Mouse (Mus musculus): ENCODE data around the gene Mcrip2.

DNA sequence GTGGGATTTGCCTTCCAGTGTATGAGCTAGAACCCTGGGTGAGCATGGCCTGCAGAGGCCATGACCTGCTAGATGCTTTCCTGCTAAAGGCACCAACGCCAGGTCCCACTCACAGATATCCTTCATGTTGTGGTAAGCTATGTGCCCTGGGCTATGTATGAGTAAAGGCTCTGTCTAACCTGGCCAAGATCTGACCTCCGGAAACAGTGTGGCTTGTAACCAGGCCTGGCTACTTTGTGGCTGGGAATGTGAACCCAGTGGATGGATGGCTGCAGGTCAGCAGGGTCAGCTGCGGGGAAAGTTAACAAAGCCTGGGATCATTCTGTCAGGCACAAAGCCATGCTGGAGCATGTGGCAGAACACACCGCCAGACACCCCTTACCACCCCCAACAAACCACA is 13.1 kb upstream of the Mcrip2 start:
- TF ChIP-seq CTCF (conservative IDR thresholded peaks at IDR 0.05 in 1 of 2, IDR thresholded peaks at IDR 0.05 in 1 of 2; ENCODE audit: low read depth in 2 of 2, low read length in 2 of 2): no peak
- no peak for TF ChIP-seq CHD2 (IDR thresholded peaks at IDR 0.05; ENCODE audit: low read length)
- no peak for TF ChIP-seq MAX (IDR thresholded peaks at IDR 0.05; ENCODE audit: low read length)
- TF ChIP-seq SIN3A (IDR thresholded peaks at IDR 0.05; ENCODE audit: low read length): no peak
- no peak; the same call in 1 of the 2 replicates for TF ChIP-seq POLR2A (IDR thresholded peaks at IDR 0.05; ENCODE audit: low read depth, low read length)
- no peak for TF ChIP-seq USF2 (conservative IDR thresholded peaks at IDR 0.05; ENCODE audit: low read depth, low read length)
- TF ChIP-seq ZNF384 (IDR thresholded peaks at IDR 0.05; ENCODE audit: low read depth, low read length): no peak
- no peak for TF ChIP-seq ZMIZ1 (IDR thresholded peaks at IDR 0.05; ENCODE audit: low read depth, low read length)
- TF ChIP-seq RAD21 (IDR thresholded peaks at IDR 0.05; ENCODE audit: low read depth, low read length): no peak
- no peak for TF ChIP-seq ELF1 (IDR thresholded peaks at IDR 0.05; ENCODE audit: low read depth, low read length)
